Mouse (Mus musculus) CH12.LX (cell line): ENCODE data around the gene Trem3. TPM values are rescaled to one million over a fixed set of nuclear protein-coding genes. Genes with fewer than 3 reads are reported as not detected.

Source experiments
- DNase-seq: peaks from one replicate; pipeline ENCODE4 v3.0.0-alpha.2; 2013; ENCODE audit errors: extremely low read depth
- H3K27ac ChIP-seq: 2 replicates; pipeline ENCODE4 v1.5.1; 2012; ENCODE audit warnings: low read depth, mild to moderate bottlenecking, control low read depth, moderate library complexity; ENCODE audit not compliant: insufficient read depth
- H3K27me3 ChIP-seq: replicated peaks from 2 replicates; pipeline ENCODE3; 2012; ENCODE audit warnings: inconsistent platforms
- H3K36me3 ChIP-seq, 2 experiments: replicated peaks in 1 of 2; 2 replicates each; pipeline versions ENCODE3 to v1.6.1; 2012; ENCODE audit warnings: inconsistent platforms in 1 of 2, low read length in 1 of 2, mild to moderate bottlenecking in 1 of 2, mixed read lengths in 1 of 2, moderate library complexity in 1 of 2; ENCODE audit not compliant: control insufficient read depth in 1 of 2, insufficient read depth in 1 of 2
- H3K4me1 ChIP-seq, 2 experiments: 2 replicates each; pipeline ENCODE4 v1.6.1; 2012; ENCODE audit warnings: inconsistent platforms in 1 of 2, moderate library complexity in 1 of 2; ENCODE audit not compliant: insufficient read depth in 2 of 2, control insufficient read depth in 1 of 2
- H3K4me2 ChIP-seq: 2 replicates; pipeline ENCODE4 v1.6.1; 2012; ENCODE audit warnings: low read depth, mild to moderate bottlenecking, control low read depth; ENCODE audit not compliant: poor library complexity, insufficient read depth, severe bottlenecking
- H3K4me3 ChIP-seq, 3 experiments: fragments of 150-350 bp in 1 of 3; sonication (generic) in 1 of 3; replicated peaks in 1 of 3; 2 replicates each; pipeline versions ENCODE3 to v1.5.1; 2011 to 2012; ENCODE audit warnings: low read depth in 2 of 3, low read length in 2 of 3, mild to moderate bottlenecking in 2 of 3, moderate library complexity in 2 of 3, control low read depth in 1 of 3, improper control_type of control experiment in 1 of 3, inconsistent platforms in 1 of 3, mixed read lengths in 1 of 3; ENCODE audit not compliant: poor library complexity in 1 of 3
- H3K79me2 ChIP-seq: replicated peaks from 2 replicates; pipeline ENCODE4 v1.6.1; 2012; ENCODE audit warnings: mild to moderate bottlenecking, moderate library complexity; ENCODE audit not compliant: control insufficient read depth, poor library complexity, insufficient read depth, severe bottlenecking; ENCODE audit errors: extremely low read depth
- H3K9ac ChIP-seq: 2 replicates; pipeline ENCODE4 v1.6.1; 2012; ENCODE audit warnings: low read depth, mild to moderate bottlenecking, control low read depth, moderate library complexity; ENCODE audit not compliant: insufficient read depth
- H3K9me3 ChIP-seq: replicated peaks from 2 replicates; pipeline ENCODE3; 2012; ENCODE audit warnings: low read length, inconsistent platforms, mixed read lengths
- CHD2 ChIP-seq: IDR thresholded peaks from 2 replicates; pipeline ENCODE4 v1.6.1; 2011; ENCODE audit warnings: low read length, improper control_type of control experiment
- IRF4 ChIP-seq: IDR thresholded peaks from 2 replicates; pipeline ENCODE4 v1.6.1; 2014; ENCODE audit warnings: low read depth, mild to moderate bottlenecking, inconsistent platforms, low read length, improper control_type of control experiment
- MAZ ChIP-seq: IDR thresholded peaks from 2 replicates; pipeline ENCODE4 v1.6.1; 2012; ENCODE audit warnings: low read depth, mild to moderate bottlenecking, inconsistent platforms, low read length, improper control_type of control experiment, moderate library complexity
- NRF1 ChIP-seq: IDR thresholded peaks from 2 replicates; pipeline ENCODE4 v1.6.1; 2014; ENCODE audit warnings: low read depth, mild to moderate bottlenecking, inconsistent platforms, low read length, improper control_type of control experiment, moderate library complexity
- POLR2A ChIP-seq: IDR thresholded peaks from 2 replicates; pipeline ENCODE4 v1.6.1; 2011; ENCODE audit warnings: low read depth, mild to moderate bottlenecking, improper control_type of control experiment, low read length
- TCF12 ChIP-seq: IDR thresholded peaks from 2 replicates; pipeline ENCODE4 v1.6.1; 2014; ENCODE audit warnings: low read depth, mild to moderate bottlenecking, inconsistent platforms, low read length, improper control_type of control experiment
- ZMIZ1 ChIP-seq: IDR thresholded peaks from 2 replicates; pipeline ENCODE4 v1.6.1; 2012; ENCODE audit warnings: low read depth, mild to moderate bottlenecking, inconsistent platforms, low read length, improper control_type of control experiment
- dilution Hi-C: fragments of 300-500 bp; cut with MboI; formaldehyde crosslinking; loops from 2 replicates; pipeline ENCODE4 v1.14.3; 2020; ENCODE audit warnings: low sequenced_read_pairs; ENCODE audit not compliant: extremely low pct_unique_long_range_greater_than_20kb, extremely low pct_ligation_motif_present
- in situ Hi-C: fragments of 300-500 bp; cut with MboI; formaldehyde crosslinking; loops from 3 replicates; pipeline ENCODE4 v1.14.3; 2019; ENCODE audit warnings: low sequenced_read_pairs, low pct_ligation_motif_present, low pct_unique_long_range_greater_than_20kb, mixed read lengths
- polyA plus RNA-seq: library from polyadenylated mRNA; unstranded; fragments of >175 nt; gene quantifications from 2 replicates; pipeline ENCODE4 v1.2.1, GENCODE M21; 2012; ENCODE audit warnings: low read depth; ENCODE audit not compliant: insufficient read length
- total RNA-seq, 2 experiments: library from RNA; depleted of rRNA; stranded (reverse); fragments of 300-350 nt in 1 of 2; fragments of >200 nt in 1 of 2; gene quantifications; 2 replicates each; pipeline ENCODE4 v1.2.3; 2012 to 2014

Gene Trem3
- total and polyA plus RNA-seq, 3 experiments, result not detected

GRCm38 (mm10) chr17:48301792-48302191 is 54.2 kb downstream of the Trem3 start:
- no peak for DNase-seq
- H3K27ac ChIP-seq, result no peak overlapping the region
- H3K4me1 ChIP-seq, result peaks cover 15 to 44% of the 10 kb centered on the region in 2 experiments

More at GRCm38 (mm10) chr17:48301792-48302191, 54.2 kb downstream of the Trem3 start:
- in situ Hi-C loops, result no loop called here
- H3K4me2 ChIP-seq, result no peak overlapping the region
- dilution Hi-C loops, result no loop called here
- H3K9me3 ChIP-seq, result no peaks in the 10 kb centered on the region
- peaks cover 0 to 27% of the 10 kb centered on the region in 2 experiments for H3K36me3 ChIP-seq
- no peak overlapping the region for H3K9ac ChIP-seq
- no peaks in the 10 kb centered on the region for H3K79me2 ChIP-seq
- H3K27me3 ChIP-seq, result no peaks in the 10 kb centered on the region
- H3K4me3 ChIP-seq, result no peak overlapping the region
- TF ChIP-seq MAZ (no peak), NRF1 (no peak), IRF4 (no peak), TCF12 (no peak), CHD2 (no peak), POLR2A (no peak), ZMIZ1 (no peak)

Other genes with a start within 250 kb of the Trem3 start
- not detected in 2 replicates for gene 1700122O11Rik, start 209.5 kb upstream of the Trem3 start, total RNA-seq (2012; rRNA removed)
- gene 1700122O11Rik, start 209.5 kb upstream of the Trem3 start, total RNA-seq (2014; rRNA removed), result not detected in 2 replicates
- gene 1700122O11Rik, start 209.5 kb upstream of the Trem3 start, polyA plus RNA-seq, result not detected in 2 replicates
- not detected in 2 replicates for gene 1700067P10Rik, start 158.5 kb upstream of the Trem3 start, total RNA-seq (2012; rRNA removed)
- not detected in 2 replicates for gene 1700067P10Rik, start 158.5 kb upstream of the Trem3 start, total RNA-seq (2014; rRNA removed)
- gene 1700067P10Rik, start 158.5 kb upstream of the Trem3 start, polyA plus RNA-seq, result not detected in 2 replicates
- not detected in 2 replicates for gene 9830107B12Rik, start 101.5 kb upstream of the Trem3 start, total RNA-seq (2012; rRNA removed)
- gene 9830107B12Rik, start 101.5 kb upstream of the Trem3 start, total RNA-seq (2014; rRNA removed), result not detected in 2 replicates
- not detected in 2 replicates for gene 9830107B12Rik, start 101.5 kb upstream of the Trem3 start, polyA plus RNA-seq
- gene A530064D06Rik, start 80.5 kb upstream of the Trem3 start, total RNA-seq (2012; rRNA removed), result not detected in 2 replicates
- 0.15 and 0.20 TPM in 2 replicates for gene A530064D06Rik, start 80.5 kb upstream of the Trem3 start, total RNA-seq (2014; rRNA removed)
- 0.60 and 0.68 TPM in 2 replicates for gene A530064D06Rik, start 80.5 kb upstream of the Trem3 start, polyA plus RNA-seq
- gene Trem1, start 15.0 kb upstream of the Trem3 start, total RNA-seq (2012; rRNA removed), result 0.08 TPM in 1 of 2 replicates, not detected in the other
- 0.17 and 0.32 TPM in 2 replicates for gene Trem1, start 15.0 kb upstream of the Trem3 start, total RNA-seq (2014; rRNA removed)
- 0.25 and 0.29 TPM in 2 replicates for gene Trem1, start 15.0 kb upstream of the Trem3 start, polyA plus RNA-seq
- 0.13 TPM in 1 of 2 replicates, not detected in the other for gene Treml4, start 16.5 kb downstream of the Trem3 start, total RNA-seq (2012; rRNA removed)
- gene Treml4, start 16.5 kb downstream of the Trem3 start, total RNA-seq (2014; rRNA removed), result 0.22 and 0.55 TPM in 2 replicates
- gene Treml4, start 16.5 kb downstream of the Trem3 start, polyA plus RNA-seq, result 1.1 TPM in 2 replicates
- 1.3 and 2.4 TPM in 2 replicates for gene Treml2, start 51.7 kb downstream of the Trem3 start, total RNA-seq (2012; rRNA removed)
- gene Treml2, start 51.7 kb downstream of the Trem3 start, total RNA-seq (2014; rRNA removed), result 5.5 and 6.4 TPM in 2 replicates
- gene Treml2, start 51.7 kb downstream of the Trem3 start, polyA plus RNA-seq, result 9.8 and 10.2 TPM in 2 replicates
- gene B430306N03Rik, start 68.4 kb downstream of the Trem3 start, total RNA-seq (2012; rRNA removed), result 0.08 TPM in 1 of 2 replicates, not detected in the other
- gene B430306N03Rik, start 68.4 kb downstream of the Trem3 start, total RNA-seq (2014; rRNA removed), result 0.21 and 0.35 TPM in 2 replicates
- gene B430306N03Rik, start 68.4 kb downstream of the Trem3 start, polyA plus RNA-seq, result 1.0 and 1.6 TPM in 2 replicates
- not detected in 2 replicates for gene Trem2, start 98.6 kb downstream of the Trem3 start, total RNA-seq (2012; rRNA removed)
- not detected in 2 replicates for gene Trem2, start 98.6 kb downstream of the Trem3 start, total RNA-seq (2014; rRNA removed)
- not detected in 2 replicates for gene Trem2, start 98.6 kb downstream of the Trem3 start, polyA plus RNA-seq
- gene Treml1, start 112.1 kb downstream of the Trem3 start, total RNA-seq (2012; rRNA removed), result not detected in 2 replicates
- not detected in 2 replicates for gene Treml1, start 112.1 kb downstream of the Trem3 start, total RNA-seq (2014; rRNA removed)
- not detected in 2 replicates for gene Treml1, start 112.1 kb downstream of the Trem3 start, polyA plus RNA-seq
- 25.2 and 29.3 TPM in 2 replicates for gene Nfya, start 162.1 kb downstream of the Trem3 start, total RNA-seq (2012; rRNA removed)
- 18.6 and 26.9 TPM in 2 replicates for gene Nfya, start 162.1 kb downstream of the Trem3 start, total RNA-seq (2014; rRNA removed)
- gene Nfya, start 162.1 kb downstream of the Trem3 start, polyA plus RNA-seq, result 44.2 and 50.4 TPM in 2 replicates
- gene Oard1, start 162.2 kb downstream of the Trem3 start, total RNA-seq (2012; rRNA removed), result 30.0 and 30.6 TPM in 2 replicates
- 59.4 and 61.6 TPM in 2 replicates for gene Oard1, start 162.2 kb downstream of the Trem3 start, total RNA-seq (2014; rRNA removed)
- gene Oard1, start 162.2 kb downstream of the Trem3 start, polyA plus RNA-seq, result 32.6 TPM in 2 replicates
- gene Apobec2, start 185.2 kb downstream of the Trem3 start, total RNA-seq (2012; rRNA removed), result 0.13 TPM in 1 of 2 replicates, not detected in the other
- 0.21 TPM in 1 of 2 replicates, not detected in the other for gene Apobec2, start 185.2 kb downstream of the Trem3 start, total RNA-seq (2014; rRNA removed)
- 0.23 and 0.70 TPM in 2 replicates for gene Apobec2, start 185.2 kb downstream of the Trem3 start, polyA plus RNA-seq
- not detected in 2 replicates for gene Tspo2, start 203.7 kb downstream of the Trem3 start, total RNA-seq (2012; rRNA removed)
- not detected in 2 replicates for gene Tspo2, start 203.7 kb downstream of the Trem3 start, total RNA-seq (2014; rRNA removed)
- not detected in 2 replicates for gene Tspo2, start 203.7 kb downstream of the Trem3 start, polyA plus RNA-seq
- 0.21 and 0.34 TPM in 2 replicates for gene Unc5cl, start 207.1 kb downstream of the Trem3 start, total RNA-seq (2012; rRNA removed)
- gene Unc5cl, start 207.1 kb downstream of the Trem3 start, total RNA-seq (2014; rRNA removed), result not detected in 2 replicates
- 0.09 TPM in 1 of 2 replicates, not detected in the other for gene Unc5cl, start 207.1 kb downstream of the Trem3 start, polyA plus RNA-seq